Mouse (Mus musculus) B cell, adult 2 months (primary cell): Measurements from ENCODE around the gene Bspry.
A peak's percentile ranks its signal among the peaks of the same experiment; 100 is the strongest.

Source experiments
- DNase-seq, 2 experiments: peaks; one replicate each; pipeline ENCODE4 v3.0.0; 2022

The Bspry gene

GRCm38 (mm10) chr4:62517046-62517445, 37.2 kb downstream of the Bspry start:
- no peak for DNase-seq

DNA sequence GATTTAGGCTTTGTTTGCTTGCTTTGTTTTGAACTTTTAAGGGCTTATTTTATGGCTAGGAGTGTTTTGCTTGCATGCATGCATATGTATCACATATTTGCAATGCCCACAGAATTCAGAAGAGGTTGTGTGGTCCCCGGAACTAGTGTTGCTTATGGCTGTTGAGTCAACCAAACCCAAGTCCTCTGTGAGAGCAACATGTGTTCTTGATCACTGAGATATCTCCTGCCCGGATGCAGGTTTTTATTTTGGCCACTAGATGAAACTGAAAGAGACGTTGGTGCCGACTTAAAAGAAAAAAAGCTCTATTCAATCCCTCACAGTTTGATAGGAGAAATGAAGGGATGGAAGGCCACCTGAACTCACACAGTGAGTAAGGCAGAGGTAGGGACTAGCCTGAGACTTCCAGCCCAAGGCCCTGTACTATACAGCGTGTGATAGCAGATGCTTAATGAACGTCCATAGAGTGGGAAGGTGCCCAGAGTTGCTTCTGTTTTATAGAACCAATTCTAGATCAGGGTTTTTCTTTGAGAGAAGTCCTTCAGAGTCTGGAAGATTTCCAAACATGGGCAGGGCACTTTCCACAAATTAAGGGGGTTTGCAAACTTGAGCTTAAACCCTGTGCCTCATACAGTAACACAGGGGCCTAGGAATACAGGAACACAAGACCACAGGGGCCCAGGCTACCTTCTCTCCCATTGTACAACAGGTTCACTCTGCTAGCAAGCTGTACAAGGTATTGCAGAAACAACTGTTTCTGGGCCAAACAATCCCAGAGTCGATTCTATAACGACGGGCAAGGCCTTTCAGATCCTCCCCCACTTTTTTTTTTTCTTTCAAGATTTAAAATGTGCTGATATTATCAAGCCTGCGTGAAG, 37.9 kb downstream of the Bspry start:
- DNase-seq, result peak in 1 of 2 experiments; percentile 6

DNA sequence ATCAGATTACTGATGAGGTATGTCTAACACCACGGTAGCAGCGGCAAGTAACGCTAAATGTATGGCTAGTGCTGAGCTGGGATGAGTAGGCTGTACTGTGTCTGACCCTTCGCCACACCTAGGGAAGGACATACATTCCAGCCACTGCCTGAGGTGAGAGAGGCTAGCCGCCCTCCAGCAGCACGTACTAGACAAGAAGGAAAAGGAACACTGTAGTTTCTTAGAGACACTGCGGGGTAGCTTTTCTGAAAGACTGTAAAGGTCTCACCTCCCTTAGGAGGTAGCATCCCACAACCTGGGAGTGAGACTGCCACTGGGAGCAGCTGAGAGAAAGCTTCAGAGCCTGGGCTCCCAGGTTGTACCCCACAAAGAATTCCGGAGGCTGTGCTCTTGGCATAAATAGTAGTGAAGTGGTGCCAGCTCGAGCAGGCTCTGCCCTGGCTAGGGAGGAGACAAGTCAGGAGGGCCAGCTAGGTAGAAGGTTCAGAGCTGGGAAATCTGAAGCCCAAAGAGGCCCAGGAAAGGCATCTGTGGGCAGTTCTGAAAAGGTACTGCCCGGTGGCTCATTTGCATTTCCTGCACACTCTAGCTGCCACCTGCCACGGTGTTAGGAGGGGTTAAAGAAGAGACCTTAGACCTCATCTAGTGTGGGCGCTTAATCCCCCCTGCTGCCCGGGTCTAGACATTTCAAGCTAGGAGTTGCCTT, 38.7 kb downstream of the Bspry start:
- peak; percentile 24 to 27 for DNase-seq

DNA sequence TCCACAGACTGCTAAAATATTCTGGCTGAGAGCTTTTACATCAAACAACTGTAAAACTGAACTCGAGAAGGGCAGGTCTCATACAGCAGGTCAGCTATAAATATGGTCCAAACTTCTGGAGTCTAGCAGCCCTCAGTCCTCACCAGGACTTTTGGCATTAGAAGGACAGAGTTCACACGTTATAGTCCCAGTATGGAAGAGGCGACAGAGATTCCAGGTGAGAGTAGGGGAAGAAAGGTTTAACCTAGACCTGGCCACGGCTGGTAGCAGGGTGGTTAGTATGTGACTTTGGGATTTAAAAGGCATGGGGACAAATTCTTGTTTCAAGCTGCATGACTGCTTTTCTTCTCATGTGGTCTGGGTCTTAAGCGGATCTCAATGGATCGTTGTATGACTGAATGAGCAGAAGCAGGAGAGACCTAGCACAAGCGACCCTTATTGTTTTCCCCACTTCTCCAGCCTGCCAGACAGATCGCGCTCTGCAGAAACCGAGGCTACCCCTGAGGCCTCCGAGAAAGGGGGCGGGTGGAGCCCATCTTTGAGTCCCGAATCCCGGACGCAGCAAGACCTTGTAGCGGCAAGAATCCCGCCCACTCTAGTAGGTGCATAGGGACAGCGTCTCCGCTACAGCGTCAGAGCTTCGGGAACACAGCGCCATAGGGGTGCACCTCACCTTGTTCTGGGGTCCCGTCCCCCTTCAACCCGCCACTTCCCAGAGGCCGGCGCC, 39.4 kb downstream of the Bspry start:
- DNase-seq, result no peak

DNA sequence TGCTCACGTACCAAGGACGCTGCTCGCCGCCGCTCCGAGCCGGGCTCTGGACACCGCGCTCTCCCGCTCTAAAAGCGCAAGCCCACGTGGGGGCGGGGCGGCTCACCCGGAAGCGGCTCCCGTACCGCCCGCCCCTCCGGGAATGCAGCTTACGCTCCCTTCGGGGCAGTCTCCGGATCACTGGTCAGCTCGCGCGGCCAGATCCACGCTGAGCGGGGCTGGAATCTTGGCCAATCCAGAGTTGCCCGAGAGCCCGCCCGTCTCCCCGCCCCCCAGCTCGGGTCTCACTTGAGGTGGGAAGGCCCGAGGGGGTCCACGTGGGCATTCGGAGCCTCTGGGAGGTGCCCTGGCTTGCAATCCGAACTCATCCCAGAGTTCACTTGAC, 40.0 kb downstream of the Bspry start, which contains the start of gene Alad:
Gene Alad (minus strand): TSS at position 70 of the 385 bp plus-strand sequence.
- peak; percentile 65 to 72 for DNase-seq

GRCm38 (mm10) chr4:62520892-62521400, 41.1 kb downstream of the Bspry start:
- DNase-seq, result no peak

- DNase-seq, result peak; percentile 94
These were observed 45.0 kb downstream of the Bspry start, which contains the start of the genes Pole3 and 4933430I17Rik for GRCm38 (mm10) chr4:62524651-62525488. TSS of gene Pole3 (minus strand) at chr4:62525068. TSS of gene 4933430I17Rik (plus strand) at chr4:62525369.

DNA sequence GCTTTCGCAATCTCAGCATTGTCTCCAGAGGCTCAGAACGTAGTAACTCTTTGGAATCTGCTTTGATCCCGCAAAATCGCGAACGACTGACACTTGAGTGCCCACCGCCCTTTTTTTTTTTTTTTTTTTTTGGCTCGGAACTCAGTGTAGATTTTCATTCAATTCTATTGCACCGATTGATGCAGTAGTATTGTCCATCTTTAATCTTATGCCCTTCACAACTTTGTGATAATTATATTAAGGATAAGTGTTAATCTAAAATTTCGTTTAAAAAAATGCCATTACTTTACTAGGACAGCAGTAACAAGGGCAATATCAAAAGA, 45.6 kb downstream of the Bspry start:
- no peak for DNase-seq

GRCm38 (mm10) chr4:62526256-62526655, 46.4 kb downstream of the Bspry start:
- DNase-seq, result no peak

DNA sequence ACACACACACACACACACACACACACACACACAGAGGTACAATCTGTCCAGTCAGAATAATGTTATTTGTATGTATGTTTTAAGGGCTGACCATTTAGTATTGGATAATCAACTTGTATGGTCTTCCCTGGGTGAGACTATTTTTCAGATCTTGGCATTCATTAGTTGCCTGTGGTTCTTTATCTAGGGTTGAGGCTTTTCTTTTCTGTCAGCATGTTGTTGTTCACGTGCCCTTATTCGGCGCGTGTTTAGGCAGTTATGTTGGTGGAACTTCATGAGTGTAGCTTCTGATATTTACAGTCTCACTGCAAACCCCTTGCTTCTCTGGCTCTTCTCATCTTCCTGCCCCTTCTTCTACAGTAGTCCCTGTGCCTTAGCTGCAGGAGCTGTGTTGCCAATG, 47.8 kb downstream of the Bspry start:
- no peak for DNase-seq

- no peak for DNase-seq
These were observed 53.9 kb downstream of the Bspry start for GRCm38 (mm10) chr4:62533729-62534128.

DNA sequence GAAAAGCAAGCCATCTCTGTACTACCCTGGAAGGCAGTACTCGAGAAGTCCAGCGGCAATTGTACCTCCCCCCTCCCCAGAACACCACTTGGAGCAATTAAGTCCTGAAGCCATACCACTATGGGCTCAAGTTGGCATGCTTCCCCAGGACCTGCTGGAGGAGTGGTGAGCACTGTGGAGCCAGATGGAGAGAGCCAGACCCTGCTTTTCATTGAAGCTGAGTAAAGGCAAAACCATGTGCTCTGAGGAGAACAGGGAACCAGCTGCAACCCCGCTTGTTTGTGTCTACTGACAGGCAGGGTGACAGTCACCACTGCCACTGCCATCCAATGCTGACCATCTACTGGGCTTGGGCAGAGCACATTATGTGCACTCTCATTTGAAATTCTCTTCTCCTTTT, 61.9 kb downstream of the Bspry start:
- no peak for DNase-seq

DNA sequence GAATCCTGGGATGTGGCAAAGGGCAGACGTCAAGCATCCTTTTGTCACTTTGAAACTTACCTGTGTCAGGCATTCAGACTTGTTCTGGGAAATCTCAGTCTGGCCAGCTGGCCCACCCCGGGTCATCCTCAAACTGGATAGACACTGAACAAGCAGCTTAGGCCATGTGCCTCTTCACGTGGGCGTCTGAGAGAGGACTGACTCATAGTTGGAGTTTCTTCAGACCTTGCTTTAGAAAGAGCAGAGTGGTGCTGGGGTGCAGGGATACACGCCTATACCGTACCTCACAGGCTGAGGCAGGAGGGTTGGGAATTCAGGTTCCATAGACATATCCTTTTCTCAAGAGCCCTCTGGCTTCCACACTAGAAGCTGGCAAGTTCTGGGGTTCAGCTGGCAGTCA, 63.9 kb downstream of the Bspry start:
- no peak for DNase-seq

DNA sequence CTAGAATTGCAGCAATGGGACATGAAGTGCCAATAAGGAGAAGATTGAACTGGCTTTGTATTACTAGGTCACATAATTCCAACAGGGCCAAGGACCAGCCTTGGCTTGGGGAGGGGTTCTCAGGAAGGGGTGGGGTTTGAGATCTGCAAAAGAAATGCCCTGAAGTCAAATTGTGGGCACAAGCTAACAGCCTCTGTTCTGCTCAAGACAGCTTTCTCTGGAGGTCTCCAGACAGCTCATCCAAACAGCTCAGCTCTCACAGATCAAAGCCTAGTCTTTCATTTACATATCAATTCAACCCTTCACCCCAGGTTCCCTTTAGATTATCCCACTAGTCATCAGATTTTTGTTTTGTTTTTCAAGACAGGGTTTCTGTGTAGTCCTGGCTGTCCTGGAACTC, 64.9 kb downstream of the Bspry start:
- DNase-seq, result no peak
